Mouse (Mus musculus) G1E (cell line): Measurements from ENCODE around the gene Avil. TPM values are rescaled to one million over a fixed set of nuclear protein-coding genes. Genes with fewer than 3 reads are reported as not detected.

Experiments
- ATAC-seq: 2 replicates; pipeline ENCODE4 v1.8.0; 2016; ENCODE audit warnings: mild to moderate bottlenecking; ENCODE audit not compliant: insufficient number of reproducible peaks, poor library complexity, low FRiP score, severe bottlenecking; ENCODE audit errors: extremely low read depth
- DNase-seq: peaks from one replicate; pipeline ENCODE4 v3.0.0; 2012; ENCODE audit warnings: low spot score
- H3K27me3 ChIP-seq: 2 replicates; pipeline ENCODE4 v1.6.1; 2012; ENCODE audit warnings: mild to moderate bottlenecking, low read length, inconsistent platforms; ENCODE audit not compliant: insufficient read depth
- H3K36me3 ChIP-seq: replicated peaks from 2 replicates; pipeline ENCODE3; 2012; ENCODE audit warnings: mild to moderate bottlenecking, inconsistent platforms
- H3K4me1 ChIP-seq: 2 replicates; pipeline ENCODE4 v1.6.1; 2012; ENCODE audit warnings: low read depth, low read length, inconsistent platforms, mixed read lengths; ENCODE audit not compliant: insufficient read depth
- H3K4me3 ChIP-seq: 2 replicates; pipeline ENCODE4 v1.5.1; 2012; ENCODE audit warnings: low read depth, mild to moderate bottlenecking, inconsistent platforms, low read length, moderate library complexity, mixed read lengths
- H3K9me3 ChIP-seq: replicated peaks from 2 replicates; pipeline ENCODE4 v1.6.1; 2012; ENCODE audit warnings: inconsistent platforms
- CTCF ChIP-seq: IDR thresholded peaks from 2 replicates; pipeline ENCODE4 v1.5.1; 2012; ENCODE audit warnings: low read depth, low read length, inconsistent platforms, mixed read lengths
- GATA1 ChIP-seq: IDR thresholded peaks from 2 replicates; pipeline ENCODE4 v1.6.1; 2012; ENCODE audit warnings: borderline replicate concordance, low read length, inconsistent platforms, mixed read lengths
- GATA2 ChIP-seq: IDR thresholded peaks from 2 replicates; pipeline ENCODE4 v1.6.1; 2012; ENCODE audit warnings: low read depth, low read length, inconsistent platforms, borderline replicate concordance
- POLR2AphosphoS5 ChIP-seq: IDR thresholded peaks from 2 replicates; pipeline ENCODE4 v1.6.1; 2012; ENCODE audit warnings: low read depth, low read length, inconsistent platforms; ENCODE audit not compliant: insufficient replicate concordance
- TAL1 ChIP-seq: conservative IDR thresholded peaks from 2 replicates; pipeline ENCODE4 v1.6.1; 2012; ENCODE audit warnings: low read depth, low read length, inconsistent platforms, mixed read lengths
- polyA plus RNA-seq: library from polyadenylated mRNA; stranded (reverse); fragments of >175 nt; gene quantifications from 2 replicates; pipeline ENCODE4 v1.2.3, GENCODE M21; 2012
- total RNA-seq, 2 experiments: library from RNA; stranded (forward) in 1 of 2; stranded (reverse) in 1 of 2; fragments of 200-1000 nt in 1 of 2; fragments of >200 nt in 1 of 2; fragmentation: Nextera tagmentation in 1 of 2; gene quantifications; 2 replicates each; pipeline ENCODE4 v1.2.3; 2014 to 2017

Avil gene
- total and polyA plus RNA-seq, 3 experiments: 0.05 TPM; not detected in 2

DNA sequence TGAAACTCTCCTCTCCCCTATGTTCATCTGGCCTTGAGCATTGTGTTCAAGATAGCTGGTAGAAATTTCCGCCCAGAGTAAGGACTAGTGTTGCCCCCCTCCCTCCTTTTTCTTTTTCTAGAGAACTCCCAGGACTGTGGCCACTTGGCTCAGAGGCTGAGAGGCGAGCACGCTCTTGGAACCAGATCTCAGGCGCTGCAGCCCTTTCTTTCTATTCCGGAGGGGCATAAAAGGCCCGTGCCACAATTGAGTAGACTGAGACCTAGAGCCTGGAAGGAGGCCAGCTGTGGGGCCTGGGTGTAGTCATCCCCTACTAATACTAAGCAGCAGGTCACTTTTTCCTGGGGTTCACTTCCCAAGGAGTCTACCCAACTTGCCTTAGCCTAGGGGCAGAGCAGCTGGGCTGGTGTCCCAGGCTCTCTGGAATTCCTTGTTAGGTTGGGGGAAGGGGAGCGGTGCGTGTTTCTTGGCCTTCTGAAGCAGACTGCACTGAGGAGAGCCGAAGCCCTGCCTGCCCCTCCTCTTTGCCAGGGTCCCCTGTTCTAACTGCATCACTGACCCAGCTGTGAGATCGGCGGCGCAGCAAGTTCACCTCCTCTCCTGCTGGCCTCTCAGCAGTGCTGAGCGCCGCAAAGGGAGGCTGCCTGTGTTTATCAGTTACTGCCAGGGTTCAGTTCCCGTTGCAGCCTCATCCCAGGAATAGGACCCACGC, 20.1 kb upstream of the Avil start:
- peaks cover 58% of the 10 kb centered on the region for H3K4me1 ChIP-seq
- DNase-seq (no peak), ATAC-seq (no peak)
- H3K27me3 ChIP-seq: peaks cover 20% of the 10 kb centered on the region
- peak overlapping the region; percentile 87 for H3K4me3 ChIP-seq
- H3K9me3 ChIP-seq: no peaks in the 10 kb centered on the region
- TF ChIP-seq CTCF (no peak), GATA1 (no peak), GATA2 (no peak), POLR2AphosphoS5 (no peak), TAL1 (no peak)
- peaks cover 47% of the 10 kb centered on the region for H3K36me3 ChIP-seq

GRCm38 (mm10) chr10:126980933-126981530, 19.5 kb upstream of the Avil start:
- ATAC-seq (no peak), DNase-seq (no peak)
- Histone ChIP-seq H3K27me3 (peaks cover 15% of the 10 kb centered on the region), H3K4me1 (peaks cover 61% of the 10 kb centered on the region), H3K36me3 (peaks cover 51% of the 10 kb centered on the region), H3K4me3 (peak overlapping the region; percentile 87; the same call in 1 of the 2 replicates), H3K9me3 (no peaks in the 10 kb centered on the region)
- TF ChIP-seq CTCF (no peak), TAL1 (no peak), GATA1 (no peak), GATA2 (no peak), POLR2AphosphoS5 (no peak)

- no peak for TF ChIP-seq CTCF
- TF ChIP-seq POLR2AphosphoS5: no peak
- TF ChIP-seq GATA2: no peak
- no peak for TF ChIP-seq TAL1
- TF ChIP-seq GATA1: no peak
- Histone ChIP-seq H3K9me3 (no peaks in the 10 kb centered on the region), H3K4me3 (no peak overlapping the region), H3K36me3 (peaks cover 58% of the 10 kb centered on the region), H3K4me1 (peaks cover 64% of the 10 kb centered on the region), H3K27me3 (peaks cover 7% of the 10 kb centered on the region; the same call in 1 of the 2 replicates)
- DNase-seq (no peak), ATAC-seq (no peak)
Measured at GRCm38 (mm10) chr10:126981746-126982145, 18.8 kb upstream of the Avil start.

GRCm38 (mm10) chr10:126983193-126983725, 17.2 kb upstream of the Avil start:
- peaks cover 6% of the 10 kb centered on the region; the same call in 1 of the 2 replicates for H3K27me3 ChIP-seq
- ATAC-seq: no peak
- no peak for DNase-seq
- no peaks in the 10 kb centered on the region for H3K9me3 ChIP-seq
- H3K4me1 ChIP-seq: peaks cover 70% of the 10 kb centered on the region
- no peak overlapping the region for H3K4me3 ChIP-seq
- peaks cover 71% of the 10 kb centered on the region for H3K36me3 ChIP-seq
- TF ChIP-seq GATA1: no peak
- no peak for TF ChIP-seq TAL1
- no peak for TF ChIP-seq GATA2
- no peak for TF ChIP-seq CTCF
- TF ChIP-seq POLR2AphosphoS5: no peak

DNA sequence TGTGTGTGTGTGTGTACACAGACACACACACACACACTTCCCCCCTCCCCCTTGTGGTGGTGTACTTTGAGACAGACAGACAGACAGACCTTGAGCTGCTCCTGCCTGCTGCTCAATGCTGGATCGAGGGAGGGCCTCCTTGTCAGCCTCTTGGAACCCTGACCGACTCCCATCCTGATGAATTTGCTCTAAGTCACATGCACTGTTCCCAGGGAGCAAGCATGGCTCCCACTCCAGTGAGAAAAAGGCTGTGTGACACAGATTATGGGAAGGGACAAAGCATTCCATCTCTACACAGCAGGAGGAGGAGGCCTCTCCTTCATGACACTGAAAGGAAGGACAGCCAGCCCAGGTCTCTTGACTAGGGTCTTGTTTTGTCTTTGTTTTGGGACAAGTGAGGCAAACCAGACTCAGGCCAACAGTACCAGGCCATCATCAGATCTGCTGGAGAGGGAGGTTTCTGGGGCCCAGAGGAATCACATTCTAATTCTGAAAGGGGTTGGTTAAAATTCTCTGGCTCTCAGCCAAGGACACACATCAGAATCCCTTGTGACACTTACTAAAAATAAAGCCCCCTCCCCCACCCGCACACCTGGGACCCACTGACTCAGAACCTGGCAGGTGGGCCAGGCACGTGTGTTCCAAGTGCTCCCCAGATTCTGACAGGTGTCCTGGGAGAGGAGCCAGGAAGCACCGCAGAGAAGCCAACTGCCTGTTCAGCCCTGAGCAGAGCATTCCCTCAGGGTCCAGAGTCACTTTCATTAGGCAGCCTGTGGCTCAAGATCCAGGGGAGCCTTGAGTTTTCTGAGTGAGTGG, 16.1 kb upstream of the Avil start:
- TF ChIP-seq POLR2AphosphoS5 (no peak), TAL1 (no peak), GATA1 (no peak), GATA2 (no peak)
- Histone ChIP-seq H3K36me3 (peaks cover 79% of the 10 kb centered on the region), H3K4me1 (peaks cover 76% of the 10 kb centered on the region), H3K9me3 (no peaks in the 10 kb centered on the region), H3K27me3 (peaks cover 6% of the 10 kb centered on the region; the same call in 1 of the 2 replicates), H3K4me3 (no peak overlapping the region)
- ATAC-seq (no peak), DNase-seq (no peak)

- Histone ChIP-seq H3K27me3 (peaks cover 3% of the 10 kb centered on the region; the same call in 1 of the 2 replicates), H3K36me3 (peaks cover 81% of the 10 kb centered on the region), H3K4me3 (no peak overlapping the region), H3K9me3 (no peaks in the 10 kb centered on the region), H3K4me1 (peaks cover 72% of the 10 kb centered on the region)
- TF ChIP-seq GATA1: no peak
- TF ChIP-seq TAL1: no peak
- TF ChIP-seq GATA2: no peak
- no peak for TF ChIP-seq CTCF
- TF ChIP-seq POLR2AphosphoS5: no peak
- DNase-seq (no peak), ATAC-seq (no peak)
Measured at GRCm38 (mm10) chr10:126985127-126985526, 15.4 kb upstream of the Avil start.
